Mouse (Mus musculus): ENCODE measurements around the gene Tmem119.
A peak's percentile ranks its signal among the peaks of the same experiment; 100 is the strongest.

Tmem119 gene

DNA sequence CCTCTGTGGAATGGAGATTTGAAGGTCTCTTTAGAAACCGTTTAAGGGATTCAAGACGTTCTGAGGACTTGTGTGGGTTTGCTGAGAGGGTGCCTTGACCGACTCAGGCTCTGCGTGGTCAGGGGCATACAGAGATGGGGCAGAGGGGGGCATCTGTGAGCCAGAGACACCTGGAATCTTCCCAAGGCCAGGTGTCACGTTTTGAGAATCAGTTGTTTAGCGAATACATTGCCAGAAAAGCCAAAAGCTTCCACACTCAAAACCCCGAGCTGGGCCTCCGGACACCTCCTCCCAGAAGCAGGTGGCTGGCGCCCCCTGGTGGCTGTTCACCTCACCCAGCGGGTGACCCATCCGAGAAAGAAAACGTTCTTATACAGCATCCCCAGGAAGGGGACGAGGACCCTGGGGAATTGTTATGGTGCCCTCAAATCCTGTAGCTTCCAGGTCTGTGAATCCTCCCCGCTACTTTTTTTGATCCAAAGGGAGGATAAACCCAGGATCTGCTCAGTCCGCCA is 15.4 kb upstream of the Tmem119 start:
- DNase-seq: peak; percentile 72

DNA sequence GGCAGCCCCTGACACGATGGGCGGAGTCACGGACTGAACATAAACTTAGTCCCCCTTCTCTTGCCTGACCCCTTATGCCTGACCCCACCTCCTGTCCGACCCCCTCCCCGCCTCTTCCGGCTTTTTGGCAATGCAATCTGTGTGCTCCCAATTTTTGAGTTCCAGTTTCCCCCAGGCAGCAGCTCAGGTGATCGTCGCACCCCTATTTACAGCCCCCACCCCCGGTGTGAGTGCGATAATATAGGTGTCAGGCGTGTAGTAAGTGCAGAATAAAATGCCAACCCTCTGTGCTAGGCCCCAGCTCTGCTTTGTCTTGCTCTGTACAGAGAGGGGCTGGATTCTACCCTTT is 14.7 kb upstream of the Tmem119 start:
- no peak for DNase-seq

DNA sequence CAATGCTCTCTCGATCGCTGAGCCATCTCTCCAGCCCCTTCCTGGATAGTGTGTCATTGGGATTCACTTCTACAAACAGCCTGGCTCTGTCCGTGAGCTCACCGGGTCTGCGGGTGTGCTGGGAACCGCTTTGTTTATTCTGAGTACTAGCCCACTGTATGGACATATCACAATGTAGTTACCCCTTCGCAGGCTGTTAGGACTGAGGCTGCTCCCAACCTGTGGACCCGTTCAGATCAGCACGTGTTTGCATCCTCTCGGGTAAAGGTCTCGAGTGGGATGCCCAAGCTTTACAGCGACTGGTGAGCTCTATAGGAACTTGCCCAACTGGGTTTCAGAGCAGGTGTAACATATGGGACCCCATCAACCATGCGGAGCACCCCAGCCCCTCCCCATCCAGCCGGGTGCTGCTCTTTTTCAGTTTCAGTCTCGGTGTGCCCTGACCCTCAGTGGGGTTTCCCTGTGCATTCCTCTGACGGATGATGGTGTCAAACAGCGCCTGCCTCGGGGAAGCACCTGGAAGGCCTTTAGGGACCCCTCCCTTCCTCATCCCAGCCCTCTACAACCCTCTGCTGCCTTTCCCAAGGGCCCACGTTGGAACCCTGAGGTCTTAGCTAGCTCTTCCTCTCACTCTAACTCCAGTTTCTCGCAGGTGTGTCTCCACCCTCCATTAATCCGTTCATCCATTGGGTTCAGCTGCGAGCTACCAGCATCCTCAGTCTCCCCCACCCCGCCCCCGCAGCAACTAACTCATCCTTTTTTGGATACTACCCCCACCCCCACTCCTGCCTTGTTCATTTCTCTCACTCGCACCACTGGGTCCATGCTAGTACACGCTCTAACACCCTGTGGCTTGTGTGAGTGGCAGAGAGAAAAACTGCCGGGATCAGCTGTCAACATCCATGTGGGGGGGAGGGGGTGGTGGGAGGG is 14.1 kb upstream of the Tmem119 start:
- DNase-seq: no peak

- DNase-seq: no peak
These were observed 13.3 kb upstream of the Tmem119 start for GRCm38 (mm10) chr5:113813608-113814007.

DNA sequence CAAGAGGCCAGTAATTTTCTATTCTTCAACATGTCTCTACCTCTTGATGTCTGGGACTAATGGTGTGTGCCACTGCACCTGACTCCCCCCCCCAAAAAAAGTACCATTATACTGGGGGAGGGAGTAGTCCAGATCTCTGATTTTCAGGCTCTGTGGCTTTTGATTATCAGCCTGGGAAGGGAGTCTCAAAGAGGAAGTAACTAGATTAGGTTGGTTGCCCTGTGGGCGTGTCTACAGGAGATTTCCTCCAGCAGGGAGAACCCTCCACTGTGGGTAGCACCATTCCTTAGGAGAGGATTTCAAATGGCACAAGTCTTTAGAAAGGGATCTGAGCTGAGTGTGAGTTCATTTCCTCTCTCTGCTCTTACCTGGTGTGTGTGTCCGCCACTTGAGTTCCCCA is 12.3 kb upstream of the Tmem119 start:
- DNase-seq: no peak

DNA sequence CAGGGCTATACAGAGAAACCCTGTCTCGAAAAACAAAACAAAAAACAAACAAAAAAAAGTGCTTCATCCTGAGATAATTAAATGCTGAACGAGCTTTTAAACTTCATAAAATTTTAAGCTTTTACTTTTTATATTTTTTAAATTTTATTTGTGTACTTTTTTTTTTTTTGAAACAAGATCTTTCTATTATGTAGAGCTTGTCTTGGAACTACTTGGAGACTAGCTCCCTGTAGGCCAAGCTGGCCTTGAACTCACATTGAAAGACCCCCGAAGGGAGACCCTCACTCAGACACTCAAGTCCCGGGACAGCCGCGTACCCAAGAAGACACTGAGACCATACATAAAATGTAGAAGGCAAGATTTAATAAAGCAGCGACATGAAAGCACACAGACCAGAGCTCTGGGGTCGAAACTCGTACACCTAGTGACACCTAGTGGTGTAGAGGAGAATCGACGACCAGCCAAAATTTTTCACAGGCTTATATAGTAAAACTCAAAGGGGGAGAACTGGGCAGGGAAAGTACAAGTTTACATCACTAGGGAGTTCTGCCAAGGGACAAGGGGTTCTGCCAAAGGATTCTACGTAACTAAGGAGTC is 11.6 kb upstream of the Tmem119 start:
- peak; percentile 49 for DNase-seq

DNA sequence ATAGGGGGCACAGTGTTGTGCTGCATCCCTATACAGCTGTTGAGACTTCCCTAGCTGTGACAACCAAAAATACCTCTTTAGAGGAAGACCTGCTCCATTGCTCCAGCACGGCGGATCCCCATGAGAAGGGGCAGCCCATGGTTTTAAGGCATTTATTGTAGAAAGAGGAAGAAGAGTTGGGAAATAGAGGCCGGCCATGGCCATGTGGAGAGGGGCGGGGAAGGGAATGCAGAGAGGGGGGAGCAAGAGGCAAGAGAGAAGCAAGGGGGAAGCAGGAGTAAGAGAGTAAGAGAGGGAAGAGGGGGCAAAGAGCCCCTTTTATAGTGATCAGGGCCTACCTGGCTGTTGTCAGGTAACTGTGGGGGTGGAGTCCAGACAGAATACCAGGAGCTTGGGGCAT is 9.8 kb upstream of the Tmem119 start:
- DNase-seq: no peak

- no peak for DNase-seq
These were observed 7.9 kb upstream of the Tmem119 start for GRCm38 (mm10) chr5:113808177-113808576.

DNA sequence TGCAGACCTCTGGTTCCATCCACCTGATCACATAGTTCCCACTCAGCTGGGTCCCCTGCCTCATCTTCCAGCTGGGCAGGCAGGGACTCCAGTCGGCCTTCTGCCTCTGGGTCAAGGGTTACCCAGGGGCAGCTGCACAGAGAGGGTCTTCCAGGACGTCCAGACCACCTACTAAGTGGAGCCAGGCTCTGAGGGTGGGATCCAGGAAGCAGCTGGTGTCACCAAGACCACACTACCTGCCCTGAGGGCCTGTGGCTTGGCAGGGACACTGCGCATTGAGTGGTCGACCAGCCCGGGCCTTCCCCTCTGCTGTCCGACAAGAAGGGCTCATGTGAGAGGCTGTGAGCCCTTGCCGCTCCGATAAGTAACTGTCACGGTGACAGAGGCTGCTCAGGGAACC is 7.4 kb upstream of the Tmem119 start:
- no peak for DNase-seq

- DNase-seq: no peak
These were observed 6.1 kb upstream of the Tmem119 start for GRCm38 (mm10) chr5:113806414-113806813.

DNA sequence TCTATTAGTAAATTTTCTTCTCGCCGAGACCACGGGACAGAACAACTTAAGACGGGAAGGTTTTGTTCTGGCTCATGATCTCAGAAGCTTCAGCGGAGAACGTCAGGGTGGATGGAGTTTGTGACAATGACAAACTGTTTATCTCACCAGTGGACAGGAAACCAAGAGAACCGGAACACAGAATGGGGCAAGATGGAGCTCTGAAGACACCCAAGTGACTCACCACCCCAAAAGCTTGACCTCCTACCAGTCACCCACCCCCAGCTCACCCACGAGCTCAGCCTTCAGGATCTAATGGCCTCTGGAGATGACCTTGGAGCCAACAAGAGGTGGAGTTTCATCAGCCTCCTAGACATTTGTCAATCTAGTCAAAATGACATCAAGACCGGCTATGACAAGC is 5.0 kb upstream of the Tmem119 start:
- DNase-seq: no peak

- no peak for DNase-seq
These were observed 4.2 kb upstream of the Tmem119 start for GRCm38 (mm10) chr5:113804395-113804966.

- no peak for DNase-seq
These were observed 625 bp downstream of the Tmem119 start for GRCm38 (mm10) chr5:113799691-113800090.

GRCm38 (mm10) chr5:113798525-113798924 is 1.8 kb downstream of the Tmem119 start:
- no peak for DNase-seq

DNA sequence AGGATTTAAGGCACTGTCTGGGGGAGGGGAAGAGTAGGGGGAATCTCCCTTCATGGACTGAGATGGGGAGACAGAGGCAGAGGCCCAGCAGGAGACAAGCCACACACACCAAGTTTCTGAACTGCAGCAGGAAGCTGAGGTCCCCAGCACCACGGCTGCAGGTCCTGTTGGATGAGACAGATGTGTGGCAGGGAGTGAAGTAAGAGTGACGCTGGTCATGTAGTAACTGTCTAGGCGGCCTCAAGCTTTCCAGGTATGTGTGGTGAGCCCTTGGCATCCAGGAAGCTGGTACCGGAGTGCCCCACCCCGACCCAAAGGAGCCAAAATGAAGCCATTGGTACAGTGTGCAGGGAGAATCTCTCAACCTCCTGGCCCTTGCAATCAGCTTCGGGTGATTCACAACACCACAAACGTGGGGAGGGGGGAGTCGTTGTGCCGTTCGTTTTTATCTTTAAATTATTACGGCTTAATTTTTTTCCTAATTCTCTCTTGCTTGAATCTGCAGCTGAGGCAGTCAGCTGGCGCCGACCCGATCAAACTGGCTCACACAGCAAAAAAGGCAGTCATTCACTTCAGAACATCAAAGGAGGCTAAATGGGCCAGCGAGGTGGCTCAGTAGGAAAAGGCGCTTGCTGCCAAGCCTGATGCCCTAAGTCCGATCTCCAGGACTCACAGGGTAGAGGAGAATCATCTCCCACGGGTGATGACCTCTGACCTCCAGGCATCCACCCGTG is 3.0 kb downstream of the Tmem119 start:
- DNase-seq: no peak

GRCm38 (mm10) chr5:113796401-113797148 is 3.7 kb downstream of the Tmem119 start:
- DNase-seq: peak; percentile 52

- DNase-seq: peak; percentile 48
These were observed 8.9 kb downstream of the Tmem119 start for GRCm38 (mm10) chr5:113791197-113792095.

GRCm38 (mm10) chr5:113790453-113791196 is 9.7 kb downstream of the Tmem119 start:
- DNase-seq: peak; percentile 79

GRCm38 (mm10) chr5:113789075-113789788 is 11.1 kb downstream of the Tmem119 start:
- peak; percentile 87 for DNase-seq

GRCm38 (mm10) chr5:113788645-113789044 is 11.7 kb downstream of the Tmem119 start:
- DNase-seq: peak; percentile 59

Data from kidney, postnatal 14 days (tissue).